Mouse (Mus musculus): ENCODE data around the gene Atl1. TPM values are rescaled to one million over a fixed set of nuclear protein-coding genes. Genes with fewer than 3 reads are reported as not detected.

Gene Atl1
- polyA plus RNA-seq, 1 experiment from 2014 or later = 155 TPM

GRCm38 (mm10) chr12:69857597-69857996 is 34.8 kb upstream of the Atl1 start:
- Histone ChIP-seq H3K27me3 (replicated peaks) (no peaks in the 10 kb centered on the region), H3K9ac (replicated peaks) (no peak overlapping the region), H3K4me3 (replicated peaks) (no peak overlapping the region), H3K4me1 (no peaks in the 10 kb centered on the region), H3K9me3 (replicated peaks) (no peaks in the 10 kb centered on the region), H3K4me2 (no peak overlapping the region), H3K36me3 (peaks cover 9% of the 10 kb centered on the region; the same call in 1 of the 2 replicates), H3K27ac (replicated peaks) (no peak overlapping the region)
- ATAC-seq (ENCODE audit: low FRiP score) = no peak
- 95% methylated on average over 2 of the region's 2 CpGs for WGBS

- Histone ChIP-seq H3K27ac (replicated peaks) (no peak overlapping the region), H3K4me3 (replicated peaks) (no peak overlapping the region)
- 92% methylated on average over 4 of the region's 4 CpGs for WGBS
These were observed 33.6 kb upstream of the Atl1 start for GRCm38 (mm10) chr12:69858847-69859246.

GRCm38 (mm10) chr12:69863505-69863904 is 28.9 kb upstream of the Atl1 start:
- H3K36me3 ChIP-seq = peaks cover 2% of the 10 kb centered on the region; the same call in 1 of the 2 replicates
- 78% methylated on average over 5 of the region's 5 CpGs for WGBS
- peaks cover 5% of the 10 kb centered on the region; the same call in 1 of the 2 replicates for H3K4me1 ChIP-seq
- H3K9ac ChIP-seq (replicated peaks) = no peak overlapping the region
- H3K27me3 ChIP-seq (replicated peaks) = no peaks in the 10 kb centered on the region
- no peak overlapping the region for H3K27ac ChIP-seq (replicated peaks)
- ATAC-seq (ENCODE audit: low FRiP score) = no peak
- no peak overlapping the region for H3K4me3 ChIP-seq (replicated peaks)
- H3K4me2 ChIP-seq = no peak overlapping the region
- no peaks in the 10 kb centered on the region for H3K9me3 ChIP-seq (replicated peaks)

More at GRCm38 (mm10) chr12:69858847-69859246, 33.6 kb upstream of the Atl1 start:
- Histone ChIP-seq H3K9me3 (replicated peaks) (no peaks in the 10 kb centered on the region), H3K4me2 (no peak overlapping the region), H3K27me3 (replicated peaks) (no peaks in the 10 kb centered on the region), H3K4me1 (no peaks in the 10 kb centered on the region), H3K36me3 (peaks cover 9% of the 10 kb centered on the region; the same call in 1 of the 2 replicates), H3K9ac (replicated peaks) (no peak overlapping the region)
- ATAC-seq (ENCODE audit: low FRiP score) = no peak

DNA sequence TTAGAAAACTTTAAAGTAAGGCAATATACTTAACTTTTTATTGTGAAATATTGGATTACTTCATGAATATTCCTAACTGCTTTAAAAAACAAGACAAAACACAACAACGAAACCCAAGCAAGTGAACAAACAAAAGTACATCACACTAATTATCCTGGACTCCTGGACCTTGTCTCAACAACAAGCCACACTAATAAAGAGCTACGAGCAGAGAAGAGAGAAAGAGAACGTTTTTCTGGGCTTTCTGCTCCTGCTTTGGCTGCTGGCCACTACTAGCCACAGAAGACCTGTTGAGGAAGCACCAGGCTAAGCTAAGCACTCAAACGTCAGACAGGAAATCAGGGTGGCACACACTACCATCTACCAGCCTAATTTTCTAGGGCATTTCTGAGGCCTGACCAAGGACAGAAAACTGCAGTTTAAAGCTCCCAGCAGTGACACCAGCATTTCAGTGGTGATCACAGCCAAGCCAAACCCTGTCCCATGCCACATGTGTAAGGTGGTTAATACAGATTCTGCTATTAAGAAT is 28.2 kb upstream of the Atl1 start:
- Histone ChIP-seq H3K27me3 (replicated peaks) (no peaks in the 10 kb centered on the region), H3K4me1 (peaks cover 5% of the 10 kb centered on the region; the same call in 1 of the 2 replicates), H3K36me3 (peaks cover 2% of the 10 kb centered on the region; the same call in 1 of the 2 replicates), H3K9ac (replicated peaks) (no peak overlapping the region), H3K4me2 (no peak overlapping the region), H3K4me3 (replicated peaks) (no peak overlapping the region), H3K9me3 (replicated peaks) (no peaks in the 10 kb centered on the region), H3K27ac (replicated peaks) (no peak overlapping the region)
- ATAC-seq (ENCODE audit: low FRiP score) = no peak
- WGBS = 39% methylated on average over 4 of the region's 4 CpGs

DNA sequence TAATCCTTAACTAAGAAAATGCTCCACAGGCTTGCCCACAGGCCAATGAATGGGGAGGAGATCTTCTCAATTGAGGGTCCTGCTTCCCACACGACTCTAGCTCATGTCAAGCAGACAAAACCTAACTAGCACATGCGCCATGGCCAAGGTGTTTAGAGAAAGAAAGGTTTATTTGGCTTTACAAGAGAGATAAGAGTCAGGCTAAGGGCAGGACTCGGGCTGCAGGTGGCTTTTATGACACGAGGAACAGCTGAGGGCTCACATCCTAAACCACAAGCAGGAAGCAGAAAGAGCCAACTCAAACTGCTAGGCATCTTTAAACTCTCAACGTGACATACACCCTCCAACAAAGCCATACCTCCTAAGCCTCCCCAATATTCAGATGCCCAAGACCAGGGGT is 25.1 kb upstream of the Atl1 start:
- Histone ChIP-seq H3K27me3 (replicated peaks) (no peaks in the 10 kb centered on the region), H3K9ac (replicated peaks) (no peak overlapping the region), H3K27ac (replicated peaks) (no peak overlapping the region), H3K4me1 (peaks cover 5% of the 10 kb centered on the region; the same call in 1 of the 2 replicates), H3K4me3 (replicated peaks) (no peak overlapping the region), H3K9me3 (replicated peaks) (no peaks in the 10 kb centered on the region), H3K36me3 (peaks cover 12% of the 10 kb centered on the region), H3K4me2 (no peak overlapping the region)
- ATAC-seq (ENCODE audit: low FRiP score) = no peak
- 84% methylated on average over 5 of the region's 5 CpGs for WGBS

- Histone ChIP-seq H3K27ac (replicated peaks) (no peak overlapping the region), H3K4me3 (replicated peaks) (no peak overlapping the region), H3K9me3 (replicated peaks) (no peaks in the 10 kb centered on the region), H3K27me3 (replicated peaks) (no peaks in the 10 kb centered on the region), H3K9ac (replicated peaks) (no peak overlapping the region), H3K36me3 (peaks cover 10% of the 10 kb centered on the region), H3K4me1 (no peaks in the 10 kb centered on the region), H3K4me2 (no peak overlapping the region)
- no peak for ATAC-seq (ENCODE audit: low FRiP score)
- WGBS = 96% methylated on average over 5 of the region's 5 CpGs
These were observed 20.8 kb upstream of the Atl1 start for GRCm38 (mm10) chr12:69871632-69872031.

DNA sequence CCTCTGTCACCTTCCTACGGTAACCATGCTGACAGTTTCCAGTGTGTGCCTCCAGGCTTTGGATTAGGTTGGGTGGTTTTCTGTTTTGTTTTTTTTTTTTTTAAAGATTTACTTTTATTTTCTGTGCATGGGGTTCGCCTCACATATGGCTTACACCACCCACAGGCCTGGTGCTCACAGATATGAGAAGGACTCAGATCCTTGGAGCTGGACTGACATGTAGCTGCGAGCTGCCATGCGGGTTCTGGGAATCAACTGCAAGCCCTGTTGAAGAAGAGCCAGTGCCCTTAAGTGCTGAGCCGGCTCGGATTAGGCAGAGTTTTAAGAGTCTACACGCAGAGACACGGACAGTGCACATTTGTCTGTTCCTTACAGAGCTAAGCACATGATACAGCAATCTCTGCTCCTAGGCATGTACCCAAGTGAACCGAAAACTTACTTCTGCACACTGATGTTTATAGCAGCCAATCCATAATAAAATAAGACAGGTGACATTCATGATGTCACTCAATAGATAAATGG is 14.5 kb upstream of the Atl1 start:
- Histone ChIP-seq H3K4me2 (no peak overlapping the region), H3K27ac (replicated peaks) (no peak overlapping the region), H3K4me1 (peaks cover 10% of the 10 kb centered on the region), H3K9me3 (replicated peaks) (no peaks in the 10 kb centered on the region), H3K27me3 (replicated peaks) (no peaks in the 10 kb centered on the region), H3K36me3 (no peaks in the 10 kb centered on the region), H3K4me3 (replicated peaks) (no peak overlapping the region), H3K9ac (replicated peaks) (no peak overlapping the region)
- WGBS = 84% methylated on average over 9 of the region's 9 CpGs
- no peak for ATAC-seq (ENCODE audit: low FRiP score)

GRCm38 (mm10) chr12:69879172-69879665 is 13.2 kb upstream of the Atl1 start:
- Histone ChIP-seq H3K9me3 (replicated peaks) (no peaks in the 10 kb centered on the region), H3K4me1 (peaks cover 10% of the 10 kb centered on the region)
- peak; percentile 50; the same call in 1 of the 2 replicates for ATAC-seq (ENCODE audit: low FRiP score)

DNA sequence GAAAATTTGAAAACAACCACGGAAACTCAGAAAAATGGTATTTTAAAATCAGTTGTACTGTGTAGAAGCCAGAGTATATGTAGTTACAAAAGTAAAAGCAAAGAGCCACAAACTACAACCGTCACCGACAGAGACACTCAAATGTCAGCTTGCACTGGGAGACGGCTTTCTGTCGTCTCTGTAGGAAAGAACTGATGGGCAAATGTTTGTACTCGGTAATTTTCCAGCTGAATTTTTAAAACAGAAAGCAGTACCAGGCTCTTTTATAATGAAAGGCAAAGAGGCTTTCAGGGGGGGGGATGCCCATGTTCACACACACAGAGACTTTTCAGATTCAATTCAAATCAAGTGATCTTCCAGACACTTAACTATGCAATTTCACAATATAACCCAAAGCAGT is 12.7 kb upstream of the Atl1 start:
- no peak for ATAC-seq (ENCODE audit: low FRiP score)
- no peaks in the 10 kb centered on the region for H3K27me3 ChIP-seq (replicated peaks)

More at GRCm38 (mm10) chr12:69879172-69879665, 13.2 kb upstream of the Atl1 start:
- H3K4me3 ChIP-seq (replicated peaks) = no peak overlapping the region
- H3K4me2 ChIP-seq = no peak overlapping the region
- no peak overlapping the region for H3K9ac ChIP-seq (replicated peaks)
- WGBS = 13% methylated on average over 4 of the region's 4 CpGs
- no peaks in the 10 kb centered on the region for H3K27me3 ChIP-seq (replicated peaks)
- no peak overlapping the region; the same call in 1 of the 2 replicates for H3K27ac ChIP-seq (replicated peaks)
- no peaks in the 10 kb centered on the region for H3K36me3 ChIP-seq

DNA sequence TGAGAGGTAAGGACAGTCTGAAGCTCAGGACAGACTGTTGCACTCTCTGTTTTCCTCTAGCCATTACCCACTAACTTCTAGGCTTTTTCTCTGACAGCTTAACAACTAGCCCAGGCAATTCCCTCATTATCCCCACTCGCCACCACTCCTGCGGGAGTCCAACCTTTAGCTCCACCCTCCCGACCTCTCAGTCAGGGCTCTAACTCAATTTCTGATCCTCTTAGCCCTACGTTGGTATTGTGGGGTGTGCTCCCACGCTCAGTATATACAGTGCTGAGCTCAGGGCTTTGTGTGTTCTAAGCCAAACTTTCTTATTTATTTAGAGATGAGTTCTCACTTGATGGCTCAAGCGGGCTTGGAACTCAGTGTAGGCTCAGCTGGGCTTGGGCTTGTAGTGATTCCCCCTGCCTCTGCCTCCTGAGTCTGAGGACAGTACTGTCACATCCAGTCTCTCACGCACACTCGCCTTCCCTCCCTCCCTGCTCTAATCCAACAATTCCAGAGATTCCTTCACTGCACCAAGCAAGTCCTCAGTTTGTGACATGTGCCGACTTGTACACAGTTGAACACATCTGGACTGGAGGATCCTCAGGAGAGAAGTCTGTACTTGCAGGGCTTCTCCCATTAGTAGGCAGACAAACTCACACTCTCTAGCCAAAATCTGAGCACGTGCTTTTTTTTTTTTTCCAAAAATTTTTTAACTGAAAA is 11.1 kb upstream of the Atl1 start:
- WGBS = 34% methylated on average over 10 of the region's 10 CpGs
- no peak overlapping the region for H3K9ac ChIP-seq (replicated peaks)
- H3K27me3 ChIP-seq (replicated peaks) = no peaks in the 10 kb centered on the region
- no peak overlapping the region for H3K4me2 ChIP-seq
- no peak overlapping the region for H3K4me3 ChIP-seq (replicated peaks)
- ATAC-seq (ENCODE audit: low FRiP score) = no peak
- H3K27ac ChIP-seq (replicated peaks) = no peak overlapping the region
- H3K9me3 ChIP-seq (replicated peaks) = no peaks in the 10 kb centered on the region
- peaks cover 10% of the 10 kb centered on the region for H3K4me1 ChIP-seq
- H3K36me3 ChIP-seq = no peaks in the 10 kb centered on the region

More for the DNA sequence above, 12.7 kb upstream of the Atl1 start:
- Histone ChIP-seq H3K4me3 (replicated peaks) (no peak overlapping the region), H3K9me3 (replicated peaks) (no peaks in the 10 kb centered on the region), H3K9ac (replicated peaks) (no peak overlapping the region), H3K36me3 (no peaks in the 10 kb centered on the region), H3K4me1 (peaks cover 10% of the 10 kb centered on the region), H3K4me2 (no peak overlapping the region), H3K27ac (replicated peaks) (no peak overlapping the region; the same call in 1 of the 2 replicates)
- WGBS = 16% methylated on average over 6 of the region's 6 CpGs

DNA sequence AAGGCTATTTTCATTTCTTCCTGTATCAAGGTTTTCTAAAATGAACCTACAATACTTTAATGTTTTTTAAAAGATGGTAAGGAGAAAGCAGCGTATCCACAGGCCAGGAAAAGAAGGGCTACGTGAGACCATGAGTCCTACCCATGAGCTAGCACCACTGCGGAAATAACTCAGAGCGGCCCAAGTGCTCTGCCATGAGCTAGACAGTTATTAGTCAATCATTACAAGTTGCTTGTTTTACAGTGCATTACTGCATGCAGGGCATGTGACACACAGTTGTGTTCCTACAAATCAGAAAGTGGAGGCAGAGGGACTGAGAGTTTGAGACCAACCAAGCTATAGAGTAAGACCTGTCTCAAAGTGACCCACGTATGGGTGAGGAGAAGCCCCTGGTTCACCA is 8.4 kb upstream of the Atl1 start:
- H3K4me3 ChIP-seq (replicated peaks) = no peak overlapping the region
- no peak for ATAC-seq (ENCODE audit: low FRiP score)
- no peaks in the 10 kb centered on the region for H3K9me3 ChIP-seq (replicated peaks)
- peaks cover 23% of the 10 kb centered on the region for H3K4me1 ChIP-seq
- H3K4me2 ChIP-seq = no peak overlapping the region
- no peaks in the 10 kb centered on the region for H3K27me3 ChIP-seq (replicated peaks)
- H3K36me3 ChIP-seq = no peaks in the 10 kb centered on the region
- no peak overlapping the region for H3K9ac ChIP-seq (replicated peaks)
- 95% methylated on average over 5 of the region's 5 CpGs for WGBS
- H3K27ac ChIP-seq (replicated peaks) = no peak overlapping the region

All from neural tube, embryonic 15.5 days (tissue).